Mouse (Mus musculus): ENCODE results near the gene Thsd7a. TPM values are rescaled to one million over a fixed set of nuclear protein-coding genes. Genes with fewer than 3 reads are reported as not detected.

Gene Thsd7a
- total RNA-seq, 2 experiments from 2014 or later = 57.0 to 63.9 TPM

DNA sequence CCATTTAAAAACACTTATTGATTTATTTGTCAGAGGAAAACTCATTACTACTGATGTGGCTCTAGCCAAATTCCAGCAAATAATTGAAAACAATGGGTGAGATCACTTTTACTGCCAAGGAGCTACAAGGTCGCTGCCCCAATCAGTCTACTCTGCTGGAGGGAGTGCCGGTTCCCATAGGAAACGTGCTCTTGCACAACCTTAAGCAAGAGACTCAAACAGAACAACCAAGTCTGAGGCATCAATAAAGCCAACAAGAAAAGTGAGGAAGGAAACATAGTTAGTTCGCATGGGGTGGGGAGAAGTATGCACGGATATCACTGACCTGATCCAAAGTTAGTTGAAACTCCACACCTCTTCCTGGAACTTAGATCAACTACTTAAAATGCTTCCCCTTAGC is 205.1 kb downstream of the Thsd7a start:
- no peak for DNase-seq (ENCODE audit: extremely low spot score in 1 of 2, low spot score in 2 of 2)
- intact Hi-C loops (cut with DNase I) = no loop called here

- intact Hi-C loops (cut with DNase I) = no loop called here
- DNase-seq (ENCODE audit: extremely low spot score in 1 of 2, low spot score in 2 of 2) = no peak
These were observed 206.7 kb downstream of the Thsd7a start for GRCm38 (mm10) chr6:12542496-12542895.

DNA sequence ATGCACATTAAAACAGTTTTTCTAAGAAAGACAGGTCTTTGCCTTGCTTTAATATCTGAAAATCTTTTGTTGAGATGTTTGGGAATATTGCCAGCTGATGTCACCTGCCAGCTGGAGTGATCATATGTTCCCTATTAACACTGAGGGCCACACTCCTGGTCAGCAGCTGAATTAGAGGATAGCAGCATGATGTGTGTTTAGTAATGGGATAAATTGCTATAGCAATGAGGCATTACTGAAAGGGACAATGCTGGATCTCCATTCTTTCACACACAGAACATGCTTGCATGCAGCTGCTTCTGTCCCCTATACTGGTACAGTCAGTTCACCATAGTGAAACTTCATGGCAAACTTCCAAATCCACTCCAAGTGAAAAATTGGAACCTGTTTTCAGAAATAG is 230.1 kb downstream of the Thsd7a start:
- intact Hi-C loops (cut with DNase I) = no loop called here
- DNase-seq (ENCODE audit: extremely low spot score in 1 of 2, low spot score in 2 of 2) = no peak

DNA sequence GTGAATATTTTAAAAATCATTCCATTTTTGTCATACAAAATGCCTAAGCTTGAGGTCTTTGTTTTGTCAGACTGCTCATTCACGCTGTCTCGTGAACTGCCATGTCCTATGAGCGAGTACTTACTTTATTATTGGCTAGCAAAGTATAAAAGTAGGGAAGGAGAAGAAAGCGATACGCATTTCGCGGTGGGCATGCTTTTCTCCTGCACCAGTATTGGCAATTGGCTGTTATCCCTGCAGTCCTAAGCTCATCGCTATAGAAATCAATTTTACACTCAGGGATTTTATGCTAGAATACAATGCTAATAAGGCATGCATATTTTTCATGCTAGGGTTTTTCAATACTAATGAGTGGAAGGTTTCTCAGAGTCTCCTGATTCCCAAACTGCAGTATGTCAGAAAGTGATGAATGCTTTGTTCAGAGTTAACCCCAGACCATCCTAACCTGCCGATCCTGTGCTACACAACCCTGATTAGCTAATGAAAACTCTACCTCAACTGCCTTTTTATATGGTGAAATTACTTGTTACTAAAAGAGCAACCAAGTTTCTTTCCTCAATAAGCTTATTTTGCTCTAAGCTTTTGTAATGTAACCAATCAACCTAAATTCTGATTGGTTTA is 230.8 kb downstream of the Thsd7a start:
- DNase-seq (ENCODE audit: extremely low spot score in 1 of 2, low spot score in 2 of 2) = no peak
- intact Hi-C loops (cut with DNase I) = no loop called here

DNA sequence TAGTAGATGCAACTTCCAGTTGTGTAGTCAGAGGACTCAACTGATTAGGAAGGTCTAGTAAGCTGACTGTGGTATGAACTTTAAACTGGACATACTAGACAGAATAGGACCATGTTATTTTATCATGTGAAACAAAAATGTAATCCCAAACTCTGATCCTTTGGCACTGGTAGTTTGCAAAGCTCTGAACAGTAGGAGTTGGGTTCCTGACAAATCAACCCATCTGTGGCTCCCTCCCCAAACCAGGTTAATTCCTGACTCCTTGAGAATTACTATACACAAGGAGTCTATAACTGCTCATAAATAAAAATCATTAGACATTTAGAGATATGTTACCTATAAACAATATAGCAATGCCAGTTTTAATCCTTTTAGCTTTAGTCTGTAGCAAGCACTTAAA is 231.5 kb downstream of the Thsd7a start:
- intact Hi-C loops (cut with DNase I) = no loop called here
- DNase-seq (ENCODE audit: extremely low spot score in 1 of 2, low spot score in 2 of 2) = no peak

DNA sequence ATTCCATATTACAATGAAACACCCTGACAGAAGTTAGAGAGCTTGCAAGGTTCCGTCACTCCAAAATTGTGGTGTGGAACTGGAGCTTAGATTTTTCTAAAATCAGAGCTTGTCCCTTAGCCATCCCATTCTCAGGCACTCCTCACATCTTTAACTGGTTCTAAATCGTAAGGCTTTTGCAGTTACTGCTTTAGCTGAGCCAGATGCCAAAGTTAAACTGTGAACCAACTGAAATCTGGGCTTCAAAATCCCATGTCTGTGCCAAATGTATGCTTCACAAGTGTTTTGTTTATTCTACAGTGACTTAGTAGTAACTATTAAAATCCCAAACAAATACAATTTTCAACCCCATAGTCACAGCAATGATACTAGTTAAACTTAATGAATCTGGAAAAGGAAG is 242.3 kb downstream of the Thsd7a start:
- intact Hi-C loops (cut with DNase I) = no loop called here
- DNase-seq (ENCODE audit: extremely low spot score in 1 of 2, low spot score in 2 of 2) = no peak

- intact Hi-C loops (cut with DNase I) = no loop called here
- no peak for DNase-seq (ENCODE audit: extremely low spot score in 1 of 2, low spot score in 2 of 2)
These were observed 245.3 kb downstream of the Thsd7a start for GRCm38 (mm10) chr6:12503867-12504266.

- intact Hi-C loops (cut with DNase I) = no loop called here
- DNase-seq (ENCODE audit: extremely low spot score in 1 of 2, low spot score in 2 of 2) = no peak
These were observed 248.3 kb downstream of the Thsd7a start for GRCm38 (mm10) chr6:12500888-12501287.

DNA sequence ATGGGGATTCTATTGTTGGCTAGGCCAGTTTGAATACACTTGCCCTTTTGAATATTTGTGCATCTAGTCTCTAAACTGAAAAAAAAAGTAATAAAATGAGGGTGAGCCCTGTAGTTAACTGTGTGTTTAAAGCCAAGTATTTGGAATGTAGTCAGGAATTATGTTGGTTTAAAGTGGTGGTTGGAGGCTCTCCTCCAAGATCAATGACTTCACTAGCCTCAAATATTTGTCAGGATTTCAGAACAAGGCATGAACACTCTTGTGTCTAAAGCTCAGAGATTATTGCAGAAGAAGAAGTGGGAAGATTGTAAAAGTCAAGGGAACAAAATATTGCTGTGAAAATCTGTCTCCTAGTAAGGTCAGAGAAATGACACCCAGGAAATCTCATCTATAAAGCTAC is 249.3 kb downstream of the Thsd7a start:
- no peak for DNase-seq (ENCODE audit: extremely low spot score in 1 of 2, low spot score in 2 of 2)
- intact Hi-C loops (cut with DNase I) = no loop called here

DNA sequence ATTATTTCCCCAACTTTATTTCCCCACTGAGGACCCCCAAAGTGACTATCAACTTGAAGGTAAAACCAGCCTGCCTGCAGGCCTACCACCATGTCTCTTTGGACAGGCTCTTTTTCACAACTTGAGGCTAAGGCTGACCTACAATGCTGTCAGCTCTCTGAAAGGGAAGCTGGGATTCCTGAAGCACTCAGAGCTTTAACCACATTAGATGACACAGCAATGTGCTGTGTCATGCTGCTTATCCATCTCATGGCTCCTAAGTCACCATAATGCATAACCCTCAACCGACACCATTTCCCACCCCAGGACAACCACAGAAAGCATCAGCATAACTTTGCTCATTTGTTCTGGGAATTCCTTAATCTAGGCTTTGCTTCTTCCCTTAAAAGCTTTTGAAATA is 255.6 kb downstream of the Thsd7a start:
- no peak for DNase-seq (ENCODE audit: extremely low spot score in 1 of 2, low spot score in 2 of 2)
- intact Hi-C loops (cut with DNase I) = no loop called here

DNA sequence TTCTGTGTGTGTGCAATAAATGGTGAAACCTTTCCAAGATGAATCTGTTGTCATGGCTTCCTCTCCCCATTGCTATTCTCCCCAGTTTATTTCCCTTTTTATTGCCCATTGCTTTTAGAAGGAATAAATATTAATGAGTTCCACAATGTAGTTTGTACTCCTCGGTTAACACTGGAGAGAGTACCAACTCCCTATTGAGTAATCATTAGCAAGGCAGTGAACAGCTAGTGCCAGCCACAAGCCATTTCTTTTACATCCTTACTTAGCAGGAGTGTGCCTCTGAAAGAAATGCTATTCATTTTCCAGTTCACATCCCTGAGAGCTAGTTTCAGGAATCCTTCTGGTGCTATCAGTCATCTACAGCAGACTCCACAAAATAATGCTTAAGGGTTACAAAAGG is 260.3 kb downstream of the Thsd7a start:
- no peak for DNase-seq (ENCODE audit: extremely low spot score in 1 of 2, low spot score in 2 of 2)
- intact Hi-C loops (cut with DNase I) = no loop called here

- intact Hi-C loops (cut with DNase I) = no loop called here
- no peak for DNase-seq (ENCODE audit: extremely low spot score in 1 of 2, low spot score in 2 of 2)
These were observed 267.6 kb downstream of the Thsd7a start for GRCm38 (mm10) chr6:12481527-12482163.

DNA sequence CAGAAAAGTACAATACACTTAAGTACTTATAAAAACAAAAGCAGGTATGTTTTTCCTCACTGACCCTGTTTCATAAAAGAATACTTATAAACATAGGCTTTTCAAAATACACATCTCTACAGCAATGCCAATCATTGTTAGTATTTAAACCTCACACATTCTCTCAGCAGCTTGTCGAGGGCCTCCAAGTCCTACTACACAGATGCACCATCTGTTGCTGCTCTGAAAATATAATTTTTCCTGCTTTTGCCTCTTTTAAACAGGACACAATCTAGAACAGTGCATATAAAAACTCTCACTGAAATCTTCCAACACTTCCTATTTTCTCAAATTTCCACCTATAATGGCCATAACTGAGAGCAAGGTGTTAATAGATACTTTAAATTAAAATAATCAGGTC is 270.9 kb downstream of the Thsd7a start:
- DNase-seq (ENCODE audit: extremely low spot score in 1 of 2, low spot score in 2 of 2) = peak in 1 of 2 experiments; percentile 45
- intact Hi-C loops (cut with DNase I) = no loop called here

GRCm38 (mm10) chr6:12470935-12471334 is 278.3 kb downstream of the Thsd7a start:
- intact Hi-C loops (cut with DNase I) = no loop called here
- no peak for DNase-seq (ENCODE audit: extremely low spot score in 1 of 2, low spot score in 2 of 2)

GRCm38 (mm10) chr6:12467339-12468124 is 281.7 kb downstream of the Thsd7a start:
- DNase-seq (ENCODE audit: extremely low spot score in 1 of 2, low spot score in 2 of 2) = no peak
- intact Hi-C loops (cut with DNase I) = no loop called here

- DNase-seq (ENCODE audit: extremely low spot score in 1 of 2, low spot score in 2 of 2) = no peak
- intact Hi-C loops (cut with DNase I) = no loop called here
These were observed 290.4 kb downstream of the Thsd7a start for GRCm38 (mm10) chr6:12458841-12459240.

GRCm38 (mm10) chr6:12457451-12457850 is 291.8 kb downstream of the Thsd7a start:
- no peak for DNase-seq (ENCODE audit: extremely low spot score in 1 of 2, low spot score in 2 of 2)
- intact Hi-C loops (cut with DNase I) = no loop called here

DNA sequence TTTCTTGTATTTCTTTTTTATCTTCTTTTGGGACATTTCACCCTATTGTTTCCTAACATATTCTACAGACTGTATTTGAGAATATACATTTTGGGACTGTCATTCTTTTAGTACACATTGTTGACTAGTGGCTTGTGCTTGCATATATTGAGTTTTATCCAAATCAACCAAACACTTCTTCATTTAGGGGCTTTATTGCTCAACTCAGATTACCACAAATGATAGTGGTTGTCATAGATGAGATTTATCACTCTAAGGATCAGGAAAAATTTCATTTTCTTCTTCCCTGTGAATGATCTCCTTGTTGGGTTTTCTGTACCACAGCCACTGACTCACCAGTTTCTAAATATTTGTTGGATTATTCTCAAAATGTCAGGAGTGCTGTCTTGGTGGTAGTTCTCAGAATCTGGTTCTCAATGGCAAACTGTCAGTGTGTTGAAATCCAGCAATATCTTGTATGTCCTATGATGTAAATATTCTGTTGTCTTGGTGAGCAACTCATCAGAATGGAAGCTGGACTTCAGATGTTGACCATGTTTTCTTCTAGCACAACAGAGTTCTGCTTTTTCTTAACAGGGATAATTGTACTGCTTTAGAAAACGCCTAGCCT is 294.2 kb downstream of the Thsd7a start:
- intact Hi-C loops (cut with DNase I) = no loop called here
- no peak for DNase-seq (ENCODE audit: extremely low spot score in 1 of 2, low spot score in 2 of 2)

- intact Hi-C loops (cut with DNase I) = no loop called here
- no peak for DNase-seq (ENCODE audit: extremely low spot score in 1 of 2, low spot score in 2 of 2)
These were observed 295.1 kb downstream of the Thsd7a start for GRCm38 (mm10) chr6:12454132-12454531.

- intact Hi-C loops (cut with DNase I) = no loop called here
- DNase-seq (ENCODE audit: extremely low spot score in 1 of 2, low spot score in 2 of 2) = no peak
These were observed 300.4 kb downstream of the Thsd7a start for GRCm38 (mm10) chr6:12448851-12449250.

Data from left cerebral cortex, postnatal 10 days (tissue).